Mouse (Mus musculus): ENCODE measurements around the gene Vmn2r50. TPM values are rescaled to one million over a fixed set of nuclear protein-coding genes. Genes with fewer than 3 reads are reported as not detected.
"Not testable (repeated sequence)": the region's sequence is repeated elsewhere in the genome, so short reads cannot be mapped to it uniquely, and the experiment has no call there.

Vmn2r50 gene
- not detected in 2 replicates for polyA plus RNA-seq (2015; fragmentation: Nextera tagmentation; extraction: Ambion mirVana)

DNA sequence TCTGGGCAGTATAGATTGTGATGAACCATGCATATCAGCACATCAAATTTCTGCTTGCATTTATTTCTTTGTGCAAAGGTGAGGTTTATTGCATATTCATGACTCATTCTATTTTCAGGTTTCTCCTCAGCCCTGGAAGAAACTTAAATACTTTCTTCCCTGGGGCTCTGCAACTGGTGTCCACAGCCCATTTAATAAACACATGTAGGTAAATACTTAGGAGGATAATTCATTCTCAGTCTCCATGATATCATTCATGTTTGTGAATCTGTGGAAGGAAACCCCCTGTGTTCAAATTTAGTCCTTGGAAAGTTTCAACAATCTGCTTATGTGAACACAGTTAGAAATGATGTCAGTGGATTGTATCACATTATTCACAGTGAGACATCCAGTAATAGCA, at the start of gene Vmn2r50:
TSS of gene Vmn2r50 (minus strand) at position 101 of the 400 bp plus-strand sequence.
- H3K9me3 ChIP-seq (replicated peaks); H3K4me2 ChIP-seq; H3K27me3 ChIP-seq; H3K4me1 ChIP-seq (replicated peaks); H3K9ac ChIP-seq; ATAC-seq (ENCODE audit: insufficient read depth); H3K36me3 ChIP-seq (replicated peaks); H3K4me3 ChIP-seq (replicated peaks); H3K27ac ChIP-seq (replicated peaks): not testable (repeated sequence)

DNA sequence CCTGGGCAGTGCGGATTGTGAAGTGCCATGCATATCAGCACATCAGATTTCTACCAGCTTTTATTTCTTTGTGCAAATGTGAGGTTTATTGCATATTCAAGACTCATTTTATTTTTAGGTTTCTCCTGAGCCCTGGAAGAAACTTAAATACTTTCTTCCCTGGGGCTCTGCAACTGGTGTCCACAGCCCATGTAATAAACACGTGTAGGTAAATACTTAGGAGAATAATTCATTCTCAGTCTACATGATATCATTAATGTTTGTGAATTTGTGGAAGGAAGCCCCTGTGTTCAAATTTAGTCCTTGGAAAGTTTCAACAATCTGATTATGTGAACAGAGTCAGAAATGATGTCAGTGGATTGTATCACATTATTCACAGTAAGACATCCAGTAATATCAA, 60.9 kb downstream of the Vmn2r50 start, which contains the start of gene Vmn2r49:
TSS of gene Vmn2r49 (minus strand) at position 101 of the 400 bp plus-strand sequence.
- not testable (repeated sequence) for H3K27ac ChIP-seq (replicated peaks); H3K27me3 ChIP-seq; H3K36me3 ChIP-seq (replicated peaks); H3K4me1 ChIP-seq (replicated peaks); H3K4me2 ChIP-seq; H3K4me3 ChIP-seq (replicated peaks); H3K9ac ChIP-seq; H3K9me3 ChIP-seq (replicated peaks); ATAC-seq (ENCODE audit: insufficient read depth)
- WGBS (ENCODE audit: insufficient replicate concordance): 40% methylated on average over 1 of the region's 2 CpGs

Other genes starting within 250 kb of the Vmn2r50 start
- gene Vmn2r47, start 212.0 kb downstream of the Vmn2r50 start, polyA plus RNA-seq (2015; fragmentation: Nextera tagmentation; extraction: Ambion mirVana): not detected in 2 replicates
- gene Vmn2r48, start 99.7 kb downstream of the Vmn2r50 start, polyA plus RNA-seq (2015; fragmentation: Nextera tagmentation; extraction: Ambion mirVana): not detected in 2 replicates
- gene Vmn2r49, start 61.0 kb downstream of the Vmn2r50 start, polyA plus RNA-seq (2015; fragmentation: Nextera tagmentation; extraction: Ambion mirVana): not detected in 2 replicates
- not detected in 2 replicates for gene Vmn2r51, start 52.4 kb upstream of the Vmn2r50 start, polyA plus RNA-seq (2015; fragmentation: Nextera tagmentation; extraction: Ambion mirVana)
- gene Vmn2r52, start 123.3 kb upstream of the Vmn2r50 start, polyA plus RNA-seq (2015; fragmentation: Nextera tagmentation; extraction: Ambion mirVana): not detected in 2 replicates
- gene Vmn1r66, start 224.7 kb upstream of the Vmn2r50 start, polyA plus RNA-seq (2015; fragmentation: Nextera tagmentation; extraction: Ambion mirVana): not detected in 2 replicates